Mouse (Mus musculus): ENCODE measurements around the gene Rsl1d1. TPM values are rescaled to one million over a fixed set of nuclear protein-coding genes. Genes with fewer than 3 reads are reported as not detected.

Gene Rsl1d1
- total and polyA plus RNA-seq, 3 experiments: 44.2 to 269 (median 229) TPM

DNA sequence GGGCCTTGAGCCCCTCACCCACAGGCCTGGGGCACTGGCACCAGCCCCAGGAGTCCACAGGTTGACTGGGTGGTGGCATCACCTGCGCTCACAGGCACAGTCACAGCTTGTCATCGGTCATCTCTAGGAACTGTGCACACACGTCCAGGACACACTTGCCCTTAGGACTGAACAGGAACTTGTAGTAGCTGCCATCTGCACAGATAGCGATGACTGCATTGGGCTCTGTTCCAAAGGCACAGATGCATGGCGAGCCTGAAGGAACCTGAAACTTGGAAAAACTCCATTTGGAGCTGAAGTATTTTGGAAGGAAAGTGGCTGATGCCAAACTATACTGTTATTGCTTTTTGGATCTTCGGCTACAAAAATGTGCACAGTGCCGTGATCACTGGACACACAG lies 13.0 kb downstream of the Rsl1d1 start:
- Histone ChIP-seq H3K27me3 (ENCODE audit: insufficient read depth, low read length) (peaks cover 7% of the 10 kb centered on the region; the same call in 1 of the 2 replicates), H3K4me3 (ENCODE audit: low read depth, low read length) (no peak overlapping the region), H3K36me3 (replicated peaks) (peaks cover 47% of the 10 kb centered on the region), H3K9me3 (replicated peaks) (no peaks in the 10 kb centered on the region), H3K4me1 (ENCODE audit: insufficient read depth, low read depth, low read length) (no peaks in the 10 kb centered on the region; the same call in 1 of the 2 replicates)
- DNase-seq (ENCODE audit: low spot score) (no peak), ATAC-seq (ENCODE audit: extremely low read depth, insufficient number of reproducible peaks, low FRiP score, poor library complexity, severe bottlenecking) (no peak)
- TF ChIP-seq GATA1 (IDR thresholded peaks at IDR 0.05; ENCODE audit: borderline replicate concordance, low read length) (no peak), TAL1 (conservative IDR thresholded peaks at IDR 0.05; ENCODE audit: low read depth, low read length) (no peak), CTCF (IDR thresholded peaks at IDR 0.05; ENCODE audit: low read depth, low read length) (no peak), POLR2AphosphoS5 (IDR thresholded peaks at IDR 0.05; ENCODE audit: insufficient replicate concordance, low read depth, low read length) (no peak), GATA2 (IDR thresholded peaks at IDR 0.05; ENCODE audit: borderline replicate concordance, low read depth, low read length) (no peak)

GRCm38 (mm10) chr16:11177404-11177803 lies 25.7 kb downstream of the Rsl1d1 start:
- peaks cover 35% of the 10 kb centered on the region for H3K4me1 ChIP-seq (ENCODE audit: insufficient read depth, low read depth, low read length)
- H3K4me3 ChIP-seq (ENCODE audit: low read depth, low read length): no peak overlapping the region
- peaks cover 6% of the 10 kb centered on the region for H3K9me3 ChIP-seq (replicated peaks)
- TF ChIP-seq POLR2AphosphoS5 (IDR thresholded peaks at IDR 0.05; ENCODE audit: insufficient replicate concordance, low read depth, low read length) (no peak), CTCF (IDR thresholded peaks at IDR 0.05; ENCODE audit: low read depth, low read length) (no peak), GATA2 (IDR thresholded peaks at IDR 0.05; ENCODE audit: borderline replicate concordance, low read depth, low read length) (no peak), TAL1 (conservative IDR thresholded peaks at IDR 0.05; ENCODE audit: low read depth, low read length) (no peak), GATA1 (IDR thresholded peaks at IDR 0.05; ENCODE audit: borderline replicate concordance, low read length) (no peak)
- H3K27me3 ChIP-seq (ENCODE audit: insufficient read depth, low read length): peaks cover 3% of the 10 kb centered on the region; the same call in 1 of the 2 replicates
- no peak for DNase-seq (ENCODE audit: low spot score)
- H3K36me3 ChIP-seq (replicated peaks): peaks cover 16% of the 10 kb centered on the region
- ATAC-seq (ENCODE audit: extremely low read depth, insufficient number of reproducible peaks, low FRiP score, poor library complexity, severe bottlenecking): no peak

DNA sequence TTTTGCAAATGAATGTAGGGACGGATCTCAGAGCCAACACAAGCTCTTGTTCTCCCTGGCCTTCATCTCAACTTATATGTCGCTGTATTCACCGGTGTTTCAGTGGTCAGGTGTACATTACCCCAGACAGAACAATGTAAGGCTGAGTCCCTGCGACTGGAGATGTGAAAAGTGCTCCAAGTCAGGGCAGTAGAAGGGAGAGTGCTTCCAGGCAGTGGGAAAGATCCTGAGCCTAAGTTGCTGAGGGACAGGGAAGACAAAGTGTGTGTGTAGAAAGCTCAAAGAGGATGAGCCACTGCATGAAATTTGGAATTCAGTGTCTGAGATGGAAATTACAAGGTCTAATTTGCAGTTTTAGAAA lies 26.3 kb downstream of the Rsl1d1 start:
- DNase-seq (ENCODE audit: low spot score) (no peak), ATAC-seq (ENCODE audit: extremely low read depth, insufficient number of reproducible peaks, low FRiP score, poor library complexity, severe bottlenecking) (no peak)
- H3K9me3 ChIP-seq (replicated peaks): peaks cover 6% of the 10 kb centered on the region
- TF ChIP-seq CTCF (IDR thresholded peaks at IDR 0.05; ENCODE audit: low read depth, low read length): no peak
- no peak for TF ChIP-seq GATA1 (IDR thresholded peaks at IDR 0.05; ENCODE audit: borderline replicate concordance, low read length)
- TF ChIP-seq POLR2AphosphoS5 (IDR thresholded peaks at IDR 0.05; ENCODE audit: insufficient replicate concordance, low read depth, low read length): no peak
- no peak for TF ChIP-seq TAL1 (conservative IDR thresholded peaks at IDR 0.05; ENCODE audit: low read depth, low read length)
- TF ChIP-seq GATA2 (IDR thresholded peaks at IDR 0.05; ENCODE audit: borderline replicate concordance, low read depth, low read length): no peak
- H3K4me1 ChIP-seq (ENCODE audit: insufficient read depth, low read depth, low read length): peaks cover 39% of the 10 kb centered on the region
- H3K36me3 ChIP-seq (replicated peaks): peaks cover 21% of the 10 kb centered on the region
- H3K27me3 ChIP-seq (ENCODE audit: insufficient read depth, low read length): peaks cover 3% of the 10 kb centered on the region; the same call in 1 of the 2 replicates
- peak overlapping the region; percentile 97 for H3K4me3 ChIP-seq (ENCODE audit: low read depth, low read length)

DNA sequence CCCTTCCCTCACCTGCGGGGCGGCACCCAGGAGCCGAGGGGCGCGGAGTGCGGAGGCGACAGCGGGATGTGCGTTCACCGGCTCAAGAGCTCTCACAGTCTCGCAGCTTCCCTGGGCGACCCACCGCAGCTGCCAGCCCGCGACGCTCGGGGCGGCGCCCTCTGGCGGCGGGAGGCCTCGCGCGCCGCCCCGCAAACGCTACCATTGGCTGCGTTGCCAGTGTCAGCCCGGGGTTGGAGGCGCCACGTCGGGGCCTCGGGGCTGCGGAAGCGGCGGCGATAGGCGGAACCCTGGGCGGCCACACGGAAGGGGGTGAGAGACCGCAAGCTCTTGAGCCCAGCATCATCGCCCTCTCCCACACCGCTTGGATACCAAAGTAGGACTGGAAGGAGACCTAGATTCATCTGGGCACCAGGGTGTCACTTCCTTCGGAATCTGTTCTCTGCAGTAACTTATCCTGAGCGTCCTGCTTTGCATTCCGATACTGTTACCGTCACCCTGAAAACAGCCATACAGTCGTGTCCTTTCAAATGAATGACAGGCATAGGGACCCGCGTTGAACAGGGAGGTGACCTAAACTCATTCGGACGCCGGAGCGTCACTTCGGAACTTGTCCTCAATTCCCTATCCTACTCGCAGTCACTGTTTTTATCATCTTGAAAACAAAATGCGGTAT lies 26.8 kb downstream of the Rsl1d1 start, which contains the start of gene Zc3h7a:
TSS of gene Zc3h7a (minus strand) at position 186 of the 676 bp plus-strand sequence.
- no peak for TF ChIP-seq GATA1 (IDR thresholded peaks at IDR 0.05; ENCODE audit: borderline replicate concordance, low read length)
- TF ChIP-seq POLR2AphosphoS5 (IDR thresholded peaks at IDR 0.05; ENCODE audit: insufficient replicate concordance, low read depth, low read length): no peak
- peak; percentile 57 for TF ChIP-seq CTCF (IDR thresholded peaks at IDR 0.05; ENCODE audit: low read depth, low read length)
- Histone ChIP-seq H3K4me1 (ENCODE audit: insufficient read depth, low read depth, low read length) (peaks cover 43% of the 10 kb centered on the region), H3K36me3 (replicated peaks) (peaks cover 25% of the 10 kb centered on the region), H3K9me3 (replicated peaks) (peaks cover 6% of the 10 kb centered on the region), H3K27me3 (ENCODE audit: insufficient read depth, low read length) (peaks cover 3% of the 10 kb centered on the region; the same call in 1 of the 2 replicates), H3K4me3 (ENCODE audit: low read depth, low read length) (peak within 1 kb of the TSS; percentile 97)
- DNase-seq (ENCODE audit: low spot score) (peak; percentile 86), ATAC-seq (ENCODE audit: extremely low read depth, insufficient number of reproducible peaks, low FRiP score, poor library complexity, severe bottlenecking) (peak; percentile 76)

DNA sequence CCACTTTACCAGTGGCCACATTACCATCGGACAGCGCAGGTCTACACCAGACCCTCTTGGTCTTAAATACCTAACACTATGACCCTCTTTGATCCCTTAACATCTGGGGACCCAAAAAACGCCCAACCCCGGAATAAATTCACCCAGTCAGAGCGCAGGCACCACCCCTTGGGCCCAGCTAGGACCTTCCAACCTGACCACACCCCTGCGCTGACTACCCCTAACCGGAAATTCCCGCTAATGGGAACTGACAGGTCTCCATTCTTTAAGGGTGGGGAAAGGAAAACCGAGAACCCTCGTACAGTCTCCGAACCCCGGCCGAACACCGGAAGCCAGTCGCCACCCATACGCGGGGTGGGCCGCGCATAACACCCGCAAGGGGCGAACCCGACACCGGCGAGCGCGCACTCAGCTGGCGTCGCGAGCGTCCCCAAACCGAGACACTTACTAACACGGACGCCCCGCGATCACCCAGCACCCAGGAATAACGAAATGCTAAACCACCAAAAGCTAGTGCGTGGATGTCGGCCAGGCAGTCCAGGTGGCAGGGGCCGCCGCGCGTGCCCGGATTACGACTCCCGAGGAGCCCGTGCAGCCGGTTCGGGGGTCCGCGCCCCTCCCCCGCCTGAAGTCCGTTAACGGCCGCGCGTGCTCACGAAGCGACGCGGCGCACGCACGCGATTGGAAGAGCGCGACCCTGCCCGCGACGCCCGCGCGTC lies 27.5 kb downstream of the Rsl1d1 start:
- no peak for TF ChIP-seq CTCF (IDR thresholded peaks at IDR 0.05; ENCODE audit: low read depth, low read length)
- no peak for TF ChIP-seq GATA2 (IDR thresholded peaks at IDR 0.05; ENCODE audit: borderline replicate concordance, low read depth, low read length)
- peak; percentile 47 for DNase-seq (ENCODE audit: low spot score)
- Histone ChIP-seq H3K4me3 (ENCODE audit: low read depth, low read length) (peak overlapping the region; percentile 97), H3K9me3 (replicated peaks) (peaks cover 6% of the 10 kb centered on the region), H3K36me3 (replicated peaks) (peaks cover 32% of the 10 kb centered on the region), H3K27me3 (ENCODE audit: insufficient read depth, low read length) (peaks cover 3% of the 10 kb centered on the region; the same call in 1 of the 2 replicates), H3K4me1 (ENCODE audit: insufficient read depth, low read depth, low read length) (peaks cover 49% of the 10 kb centered on the region)
- ATAC-seq (ENCODE audit: extremely low read depth, insufficient number of reproducible peaks, low FRiP score, poor library complexity, severe bottlenecking): peak; percentile 61

- Histone ChIP-seq H3K27me3 (ENCODE audit: insufficient read depth, low read length) (peaks cover 1% of the 10 kb centered on the region; the same call in 1 of the 2 replicates), H3K36me3 (replicated peaks) (peaks cover 37% of the 10 kb centered on the region), H3K4me1 (ENCODE audit: insufficient read depth, low read depth, low read length) (peaks cover 51% of the 10 kb centered on the region), H3K9me3 (replicated peaks) (peaks cover 6% of the 10 kb centered on the region), H3K4me3 (ENCODE audit: low read depth, low read length) (peak overlapping the region; percentile 97)
- ATAC-seq (ENCODE audit: extremely low read depth, insufficient number of reproducible peaks, low FRiP score, poor library complexity, severe bottlenecking) (no peak), DNase-seq (ENCODE audit: low spot score) (no peak)
- TF ChIP-seq GATA1 (IDR thresholded peaks at IDR 0.05; ENCODE audit: borderline replicate concordance, low read length) (no peak), GATA2 (IDR thresholded peaks at IDR 0.05; ENCODE audit: borderline replicate concordance, low read depth, low read length) (no peak), TAL1 (conservative IDR thresholded peaks at IDR 0.05; ENCODE audit: low read depth, low read length) (no peak), CTCF (IDR thresholded peaks at IDR 0.05; ENCODE audit: low read depth, low read length) (no peak)
Observed at GRCm38 (mm10) chr16:11175100-11175488, 28.0 kb downstream of the Rsl1d1 start.

All from G1E (cell line).